Mouse (Mus musculus) lung, postnatal 10 days (tissue): ENCODE results near the gene Enpp4.

Experiments
- DNase-seq: peaks from one replicate; pipeline ENCODE4 v3.0.0; 2021

Gene Enpp4

GRCm38 (mm10) chr17:44105287-44106138 lies at the start of gene Enpp4:
TSS of gene Enpp4 (minus strand) at chr17:44105809.
- peak; percentile 94 for DNase-seq

GRCm38 (mm10) chr17:44155204-44155603 lies 49.6 kb upstream of the Enpp4 start:
- DNase-seq: peak; percentile 23

DNA sequence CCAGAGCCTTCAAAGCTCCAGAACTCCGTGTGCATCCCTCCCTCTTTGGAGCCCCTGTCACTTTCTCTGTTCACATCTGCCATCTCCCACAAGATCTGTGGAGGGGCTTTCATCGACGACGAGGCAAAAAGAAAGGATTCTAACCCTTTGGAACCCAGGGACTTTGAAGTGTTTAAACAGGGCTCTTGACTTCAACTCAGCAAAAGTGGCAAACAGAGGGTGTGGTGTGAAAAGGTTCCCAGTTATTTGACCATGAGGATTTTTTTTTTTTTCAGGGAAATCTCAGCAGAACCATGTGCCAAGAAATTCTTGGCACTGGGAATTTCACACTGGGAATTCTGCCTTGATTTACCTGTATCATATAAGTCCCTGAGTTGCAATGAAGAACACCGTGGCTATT lies 48.3 kb upstream of the Enpp4 start:
- DNase-seq: peak; percentile 13

DNA sequence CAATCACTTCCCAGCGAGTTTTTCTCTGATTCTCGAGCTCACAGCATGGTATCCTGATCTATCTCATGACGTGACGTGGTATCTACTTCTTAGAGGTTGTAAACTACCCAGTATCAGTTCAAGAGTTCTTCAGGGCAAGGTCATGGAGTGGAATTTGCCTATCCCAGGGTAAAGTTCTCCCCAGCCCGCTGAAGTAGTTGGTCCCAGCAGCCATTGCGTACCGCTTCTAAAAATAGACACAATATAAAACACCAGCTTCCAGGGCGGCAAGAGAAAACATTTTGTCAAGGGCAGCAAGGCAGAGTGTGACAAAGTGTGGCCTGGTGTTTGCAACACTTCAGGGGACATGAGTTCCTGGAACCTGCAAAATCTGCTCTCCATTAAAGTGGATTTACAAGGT lies 46.3 kb upstream of the Enpp4 start:
- DNase-seq: peak; percentile 19

- peak; percentile 74 for DNase-seq
Observed at GRCm38 (mm10) chr17:44151130-44151529, 45.5 kb upstream of the Enpp4 start.

DNA sequence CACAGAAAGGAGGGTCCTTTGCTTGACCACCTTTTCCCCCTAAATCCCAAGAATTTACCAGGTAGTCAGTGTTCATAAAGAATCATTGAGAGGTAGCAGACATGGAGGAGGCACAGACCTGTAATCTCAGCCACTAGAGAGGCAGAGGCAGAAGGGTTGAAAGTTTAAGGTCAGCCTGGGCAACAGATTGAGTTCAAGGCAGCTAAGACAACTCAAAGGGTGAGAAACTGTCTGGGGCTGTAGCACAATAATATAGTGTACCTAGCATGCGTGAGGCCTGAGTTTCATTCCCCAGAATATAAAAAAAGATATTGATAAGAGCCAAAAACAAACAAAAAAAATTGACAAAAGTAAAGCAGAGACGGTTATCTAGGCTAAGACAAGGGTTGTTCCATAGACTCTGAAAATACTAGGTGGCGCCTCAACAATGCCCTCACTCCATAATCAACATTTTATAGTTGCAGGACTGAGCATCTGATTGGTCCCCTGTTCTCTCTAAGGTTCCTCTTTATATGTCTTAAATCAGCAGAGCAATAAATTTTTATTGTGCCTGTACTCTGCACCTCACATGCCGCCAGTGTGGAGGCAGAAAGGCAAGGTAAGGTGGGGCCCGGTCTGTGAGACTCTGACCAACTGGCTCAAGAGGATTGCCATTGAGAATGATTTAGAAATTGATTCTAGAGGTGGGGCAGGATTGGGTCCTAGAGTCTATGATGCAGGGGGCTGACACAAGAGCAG lies 42.7 kb upstream of the Enpp4 start:
- no peak for DNase-seq

DNA sequence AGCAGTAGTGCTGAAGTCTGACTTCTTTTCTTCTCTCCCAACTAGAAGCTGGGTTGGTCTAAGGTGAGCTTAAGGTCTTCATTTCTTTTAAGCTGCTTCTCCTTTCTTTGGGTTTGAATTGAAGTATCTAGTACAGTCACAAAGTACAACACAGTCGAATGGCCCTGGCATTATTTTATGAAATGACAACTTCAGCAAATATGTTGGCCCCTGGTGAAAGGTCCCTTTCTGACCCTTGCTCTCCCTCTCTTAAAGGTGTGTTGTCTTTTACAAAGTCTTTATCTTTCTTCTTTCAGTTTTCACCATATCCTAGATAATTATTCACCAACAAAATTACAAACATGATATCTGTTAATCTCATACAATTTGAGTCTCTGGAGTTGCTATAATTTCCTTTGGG lies 40.2 kb upstream of the Enpp4 start:
- no peak for DNase-seq

DNA sequence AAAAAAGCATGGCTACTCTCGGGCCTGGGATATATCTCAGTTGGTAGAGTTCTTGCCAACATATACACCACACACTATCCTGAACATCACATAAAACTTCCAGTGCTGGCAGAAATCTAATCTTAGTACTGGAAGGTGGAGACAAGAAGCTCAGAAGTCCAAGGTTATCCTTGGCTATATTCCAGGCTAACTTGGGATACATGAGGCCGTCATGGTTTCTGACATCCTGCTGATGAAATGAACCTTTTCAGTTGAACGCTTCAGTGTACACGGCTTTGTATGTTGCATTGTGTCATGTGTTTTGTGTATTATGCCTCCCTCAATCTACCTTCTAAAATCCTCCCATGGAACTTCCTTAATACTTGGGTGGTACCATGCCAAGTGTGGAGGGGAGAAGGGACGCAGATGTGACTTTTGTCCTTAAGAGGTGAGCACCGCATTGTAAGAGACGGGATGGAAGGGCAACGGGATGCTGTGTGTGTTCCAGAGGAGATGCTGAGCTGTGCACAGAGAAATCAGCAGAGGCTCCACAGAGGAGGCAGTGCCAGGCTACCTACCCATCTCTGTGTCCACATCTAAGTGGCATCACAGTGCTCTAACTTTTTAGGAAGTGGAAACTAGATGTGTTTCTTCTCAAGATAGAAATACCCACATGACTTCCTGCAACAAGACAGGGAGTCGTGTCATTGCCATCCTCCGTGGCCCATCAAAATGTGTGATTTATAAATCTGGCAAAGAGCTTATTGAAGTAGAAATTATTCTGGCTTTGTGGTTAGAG lies 31.4 kb upstream of the Enpp4 start:
- DNase-seq: no peak

- DNase-seq: no peak
Observed at GRCm38 (mm10) chr17:44136018-44136417, 30.4 kb upstream of the Enpp4 start.

- DNase-seq: no peak
Observed at GRCm38 (mm10) chr17:44134545-44134944, 28.9 kb upstream of the Enpp4 start.

GRCm38 (mm10) chr17:44134106-44134505 lies 28.5 kb upstream of the Enpp4 start:
- no peak for DNase-seq

- peak; percentile 76 for DNase-seq
Observed at GRCm38 (mm10) chr17:44130429-44130828, 24.8 kb upstream of the Enpp4 start.

DNA sequence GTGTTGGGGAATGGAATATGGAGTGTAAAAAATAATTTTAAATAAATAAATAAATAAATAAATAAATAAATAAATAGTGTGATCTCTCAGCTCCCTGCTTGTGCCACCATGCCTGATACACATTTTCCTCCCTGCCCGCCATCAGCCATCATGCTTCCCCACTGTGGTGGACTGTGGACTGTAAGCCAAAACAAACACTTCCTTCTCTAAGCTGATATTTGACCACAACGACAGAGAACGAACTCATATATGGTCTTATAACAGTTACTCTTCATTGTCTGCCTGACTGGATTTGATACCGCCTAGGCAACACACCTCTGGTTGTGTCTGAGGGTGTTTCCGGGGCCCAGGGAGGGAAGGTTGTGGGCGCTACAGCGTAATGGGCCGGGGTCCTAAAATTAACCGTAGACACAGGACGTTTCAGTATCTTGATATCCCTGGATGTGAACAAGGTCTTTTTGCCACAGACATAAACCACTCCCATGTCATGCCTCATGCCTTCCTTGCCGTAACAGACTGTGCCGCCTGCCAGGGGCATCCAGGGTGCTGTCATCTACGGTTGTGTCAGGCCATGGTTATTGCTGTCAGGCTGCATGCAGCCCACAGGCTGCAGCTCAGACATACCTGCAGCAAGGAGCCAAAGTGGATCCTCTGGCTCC lies 23.6 kb upstream of the Enpp4 start:
- DNase-seq: no peak

- DNase-seq: no peak
Observed at GRCm38 (mm10) chr17:44121366-44122100, 15.9 kb upstream of the Enpp4 start.

GRCm38 (mm10) chr17:44118231-44118630 lies 12.6 kb upstream of the Enpp4 start:
- DNase-seq: no peak

DNA sequence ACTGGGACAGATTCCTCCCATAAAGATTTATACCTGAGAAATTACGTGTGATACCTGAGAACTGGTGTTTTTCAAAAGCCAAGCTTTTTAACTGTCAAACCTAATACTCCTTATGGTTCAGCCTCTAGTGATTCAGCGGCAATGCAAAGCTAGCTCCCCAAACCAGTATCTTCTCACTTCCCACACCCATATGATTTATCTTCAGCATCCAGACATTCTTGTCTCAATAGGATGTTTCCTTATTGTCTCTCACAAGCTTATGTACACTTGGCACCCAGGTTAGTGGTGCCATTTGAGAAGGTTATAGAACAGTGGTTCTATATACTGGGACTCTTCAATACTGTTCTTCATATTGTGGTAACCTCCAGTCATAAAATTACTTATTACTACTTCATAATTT lies 12.1 kb upstream of the Enpp4 start:
- DNase-seq: no peak

DNA sequence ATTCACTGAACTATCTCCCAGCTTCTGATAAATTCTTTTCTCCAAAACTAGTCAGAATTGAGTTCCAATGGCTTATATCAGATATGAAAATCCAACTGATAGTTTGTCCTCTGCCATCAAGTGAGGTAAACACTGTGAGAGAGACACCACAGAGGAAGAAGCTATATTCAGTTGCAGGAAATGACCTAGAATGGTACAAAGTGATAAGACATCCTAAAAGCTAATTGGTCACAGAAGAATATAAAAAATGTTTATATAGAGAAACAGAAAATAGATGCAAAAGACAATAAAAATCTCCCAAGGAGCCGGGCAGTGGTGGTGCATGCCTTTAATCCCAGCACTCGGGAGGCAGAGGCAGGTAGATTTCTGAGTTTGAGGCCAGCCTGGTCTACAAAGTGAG lies 11.0 kb upstream of the Enpp4 start:
- DNase-seq: no peak

GRCm38 (mm10) chr17:44108331-44108730 lies 2.7 kb upstream of the Enpp4 start:
- DNase-seq: peak; percentile 46

- no peak for DNase-seq
Observed at GRCm38 (mm10) chr17:44101961-44102360, 3.6 kb downstream of the Enpp4 start.

- no peak for DNase-seq
Observed at GRCm38 (mm10) chr17:44100906-44101305, 4.7 kb downstream of the Enpp4 start.

DNA sequence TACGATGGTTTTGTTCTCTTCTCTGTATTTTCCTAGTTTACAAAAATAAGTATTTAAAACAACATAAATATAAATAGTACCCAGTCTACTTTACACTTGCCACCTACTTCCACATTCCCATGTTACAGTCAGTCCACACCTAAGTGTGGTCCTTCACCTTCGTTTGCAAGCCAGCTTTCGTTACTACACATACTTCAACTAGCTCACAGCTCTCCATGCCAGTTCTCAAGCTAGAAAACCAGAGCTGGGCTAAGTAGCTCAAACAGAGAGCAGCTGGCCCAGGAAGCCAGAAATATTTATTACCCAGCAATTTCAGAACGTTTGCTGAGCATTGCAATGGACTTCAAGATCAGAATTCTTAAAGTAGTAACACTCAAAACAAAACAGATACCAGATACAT lies 5.1 kb downstream of the Enpp4 start:
- peak; percentile 6 for DNase-seq

- no peak for DNase-seq
Observed at GRCm38 (mm10) chr17:44091512-44091911, 14.1 kb downstream of the Enpp4 start.
